ENCODE assay signal across 9 mouse cellular contexts in genomic region chr8:95435471-95435870, GRCm38 (mm10). TPM values are rescaled to one million over a fixed set of nuclear protein-coding genes. Genes with fewer than 3 reads are reported as not detected.
A peak's percentile ranks its signal among the peaks of the same experiment; 100 is the strongest.
DNase-seq lines count a peak whose midpoint lies in the region; ATAC-seq and TF ChIP-seq lines count a peak whose summit lies in the region.
"Had no signal": no experiment of that assay in that cellular context is flagged by ENCODE, and none has a peak within 500 bp of the region (broad histone marks: within the 10 kb centered on the region; RNA-seq: fewer than 3 reads in every experiment).

No protein-coding gene starts in this region.

- H3K27ac ChIP-seq in intestine, postnatal 0 days (ENCODE audit: low read depth, low read length) = no peak overlapping the region
- H3K27ac ChIP-seq in intestine, embryonic 15.5 days = no peak overlapping the region
- H3K27ac ChIP-seq in embryonic facial prominence, embryonic 14.5 days (replicated peaks; ENCODE audit: low read depth, low read length) = peak overlapping the region; percentile 39; the same call in 1 of the 2 replicates
- peak overlapping the region; percentile 95 for H3K27ac ChIP-seq in hindbrain, embryonic 13.5 days
- no peak overlapping the region for H3K27ac ChIP-seq in midbrain, embryonic 12.5 days (replicated peaks)
- H3K27ac ChIP-seq: kidney, postnatal 0 days had no signal

- TF ChIP-seq CTCF in intestine, postnatal 0 days (IDR thresholded peaks at IDR 0.05; ENCODE audit: low read depth) = no peak

- H3K9ac ChIP-seq in intestine, postnatal 0 days (ENCODE audit: low read depth, low read length) = no peak overlapping the region
- no peak overlapping the region for H3K9ac ChIP-seq in intestine, embryonic 15.5 days
- no peak overlapping the region for H3K9ac ChIP-seq in embryonic facial prominence, embryonic 14.5 days (ENCODE audit: low read depth, low read length)
- no peak overlapping the region for H3K9ac ChIP-seq in hindbrain, embryonic 13.5 days
- no peak overlapping the region for H3K9ac ChIP-seq in midbrain, embryonic 12.5 days (replicated peaks)
- H3K9ac ChIP-seq: embryonic facial prominence, embryonic 15.5 days had no signal

- H3K36me3 ChIP-seq in intestine, postnatal 0 days (ENCODE audit: control insufficient read depth, insufficient read depth) = no peaks in the 10 kb centered on the region
- no peaks in the 10 kb centered on the region for H3K36me3 ChIP-seq in intestine, embryonic 15.5 days
- no peaks in the 10 kb centered on the region for H3K36me3 ChIP-seq in embryonic facial prominence, embryonic 14.5 days (ENCODE audit: control insufficient read depth, insufficient read depth, low read length)
- H3K36me3 ChIP-seq in hindbrain, embryonic 13.5 days = no peaks in the 10 kb centered on the region
- H3K36me3 ChIP-seq in midbrain, embryonic 12.5 days = no peaks in the 10 kb centered on the region
- H3K36me3 ChIP-seq: embryonic facial prominence, embryonic 15.5 days had no signal

- WGBS in intestine, postnatal 0 days = 86% methylated on average over 9 of the region's 9 CpGs
- WGBS in intestine, embryonic 15.5 days = 91% methylated on average over 9 of the region's 9 CpGs
- WGBS in embryonic facial prominence, embryonic 14.5 days = 96% methylated on average over 9 of the region's 9 CpGs
- WGBS in hindbrain, embryonic 13.5 days = 92% methylated on average over 9 of the region's 9 CpGs
- 93% methylated on average over 9 of the region's 9 CpGs for WGBS in midbrain, embryonic 12.5 days

- no peaks in the 10 kb centered on the region for H3K9me3 ChIP-seq in intestine, postnatal 0 days (ENCODE audit: control insufficient read depth)
- no peaks in the 10 kb centered on the region for H3K9me3 ChIP-seq in intestine, embryonic 15.5 days
- H3K9me3 ChIP-seq in embryonic facial prominence, embryonic 14.5 days (ENCODE audit: control insufficient read depth, low read length) = no peaks in the 10 kb centered on the region
- no peaks in the 10 kb centered on the region for H3K9me3 ChIP-seq in hindbrain, embryonic 13.5 days
- no peaks in the 10 kb centered on the region for H3K9me3 ChIP-seq in midbrain, embryonic 12.5 days
- H3K9me3 ChIP-seq: embryonic facial prominence, embryonic 15.5 days had no signal

- H3K4me1 ChIP-seq in intestine, postnatal 0 days (replicated peaks; ENCODE audit: control insufficient read depth, insufficient read depth, low read length) = peaks cover 12% of the 10 kb centered on the region; the same call in 1 of the 2 replicates
- peaks cover 23% of the 10 kb centered on the region for H3K4me1 ChIP-seq in intestine, embryonic 15.5 days (replicated peaks)
- peaks cover 12% of the 10 kb centered on the region for H3K4me1 ChIP-seq in embryonic facial prominence, embryonic 14.5 days (ENCODE audit: control insufficient read depth, insufficient read depth, low read length)
- H3K4me1 ChIP-seq in hindbrain, embryonic 13.5 days (replicated peaks) = peaks cover 35% of the 10 kb centered on the region
- peaks cover 29% of the 10 kb centered on the region for H3K4me1 ChIP-seq in midbrain, embryonic 12.5 days

- H3K27me3 ChIP-seq in intestine, postnatal 0 days (replicated peaks; ENCODE audit: control insufficient read depth, insufficient read depth, low read length) = no peaks in the 10 kb centered on the region
- H3K27me3 ChIP-seq in intestine, embryonic 15.5 days (replicated peaks) = no peaks in the 10 kb centered on the region
- H3K27me3 ChIP-seq in embryonic facial prominence, embryonic 14.5 days (replicated peaks; ENCODE audit: control insufficient read depth, insufficient read depth, low read length) = no peaks in the 10 kb centered on the region
- H3K27me3 ChIP-seq in hindbrain, embryonic 13.5 days = no peaks in the 10 kb centered on the region
- H3K27me3 ChIP-seq in midbrain, embryonic 12.5 days = no peaks in the 10 kb centered on the region
- H3K27me3 ChIP-seq: embryonic facial prominence, embryonic 15.5 days had no signal

- H3K4me3 ChIP-seq in intestine, postnatal 0 days (ENCODE audit: low read depth, low read length) = peak overlapping the region; percentile 91; the same call in 1 of the 2 replicates
- H3K4me3 ChIP-seq in intestine, embryonic 15.5 days (replicated peaks) = no peak overlapping the region
- peak overlapping the region; percentile 90 for H3K4me3 ChIP-seq in embryonic facial prominence, embryonic 14.5 days (ENCODE audit: low read depth, low read length)
- peak overlapping the region; percentile 85 for H3K4me3 ChIP-seq in hindbrain, embryonic 13.5 days
- H3K4me3 ChIP-seq in midbrain, embryonic 12.5 days = no peak overlapping the region

- no peak for DNase-seq in embryonic facial prominence, embryonic 14.5 days (ENCODE audit: low spot score)
- DNase-seq in left cerebral cortex, adult 8-10 months (ENCODE audit: low spot score in 2 of 2) = no peak
- DNase-seq in adrenal gland, postnatal 25 days = no peak

- peak overlapping the region; percentile 40; the same call in 1 of the 2 replicates for H3K4me2 ChIP-seq in intestine, postnatal 0 days (replicated peaks; ENCODE audit: low read depth)
- H3K4me2 ChIP-seq in intestine, embryonic 15.5 days (replicated peaks) = no peak overlapping the region
- H3K4me2 ChIP-seq in embryonic facial prominence, embryonic 14.5 days (ENCODE audit: low read depth, low read length) = peak overlapping the region; percentile 81
- peak overlapping the region; percentile 75 for H3K4me2 ChIP-seq in hindbrain, embryonic 13.5 days
- peak overlapping the region; percentile 91 for H3K4me2 ChIP-seq in midbrain, embryonic 12.5 days (replicated peaks)

- ATAC-seq in intestine, postnatal 0 days = no peak
- no peak for ATAC-seq in intestine, embryonic 15.5 days
- ATAC-seq in embryonic facial prominence, embryonic 14.5 days (ENCODE audit: low read depth) = no peak
- ATAC-seq in hindbrain, embryonic 13.5 days (ENCODE audit: low FRiP score) = no peak
- no peak for ATAC-seq in midbrain, embryonic 12.5 days (ENCODE audit: low FRiP score, low read depth)

RNA-seq across cellular contexts. Expression of gene Cfap20, which starts 0.8 kb away (rescaled TPM):
- polyA plus RNA-seq in intestine, postnatal 0 days (2015; fragmentation: Nextera tagmentation; extraction: Ambion mirVana) = 61.5 and 62.2 TPM in 2 replicates
- 114 and 123 TPM in 2 replicates for polyA plus RNA-seq in intestine, embryonic 15.5 days (2015; fragmentation: Nextera tagmentation; extraction: Ambion mirVana)
- polyA plus RNA-seq in embryonic facial prominence, embryonic 14.5 days (2014; fragmentation: Nextera tagmentation; extraction: Ambion mirVana) = 150 and 152 TPM in 2 replicates
- 134 TPM in 2 replicates for polyA plus RNA-seq in hindbrain, embryonic 13.5 days (2015; fragmentation: Nextera tagmentation; extraction: Ambion mirVana)
- polyA plus RNA-seq in midbrain, embryonic 12.5 days (2016; fragmentation: Nextera tagmentation; extraction: Ambion mirVana) = 128 and 130 TPM in 2 replicates
- 10 to 100 TPM; 52.7 to 60.3 (median 57.4) TPM for total RNA-seq in left cerebral cortex, adult 8-10 months (2022)
- total RNA-seq in adrenal gland, postnatal 25 days (2021) = 53.1 and 58.0 TPM in 2 replicates

RNA-seq across cellular contexts. Expression of gene Csnk2a2, which starts 54.4 kb away (rescaled TPM):
- 6.7 and 7.2 TPM in 2 replicates for polyA plus RNA-seq in intestine, postnatal 0 days (2015; fragmentation: Nextera tagmentation; extraction: Ambion mirVana)
- polyA plus RNA-seq in intestine, embryonic 15.5 days (2015; fragmentation: Nextera tagmentation; extraction: Ambion mirVana) = 10.5 and 11.5 TPM in 2 replicates
- 18.7 and 22.5 TPM in 2 replicates for polyA plus RNA-seq in embryonic facial prominence, embryonic 14.5 days (2014; fragmentation: Nextera tagmentation; extraction: Ambion mirVana)
- polyA plus RNA-seq in hindbrain, embryonic 13.5 days (2015; fragmentation: Nextera tagmentation; extraction: Ambion mirVana) = 8.9 and 12.1 TPM in 2 replicates
- 10.3 and 11.0 TPM in 2 replicates for polyA plus RNA-seq in midbrain, embryonic 12.5 days (2016; fragmentation: Nextera tagmentation; extraction: Ambion mirVana)
- 10 to 100 TPM; 71.1 to 85.2 (median 78.2) TPM for total RNA-seq in left cerebral cortex, adult 8-10 months (2022)
- total RNA-seq in adrenal gland, postnatal 25 days (2021) = 59.6 and 88.3 TPM in 2 replicates

Comparison
In these comparisons a context has a peak if more than half of its experiments do, and no peak if none do; other contexts are left out.
1. H3K4me3 ChIP-seq: peak in intestine, postnatal 0 days (single experiment), embryonic facial prominence, embryonic 14.5 days (single experiment) and hindbrain, embryonic 13.5 days (single experiment); none in intestine, embryonic 15.5 days (single experiment) and midbrain, embryonic 12.5 days (single experiment).
2. H3K27ac ChIP-seq: peak in embryonic facial prominence, embryonic 14.5 days (single experiment) and hindbrain, embryonic 13.5 days (single experiment); none in intestine, postnatal 0 days (single experiment), intestine, embryonic 15.5 days (single experiment) and midbrain, embryonic 12.5 days (single experiment).